Mouse (Mus musculus): ENCODE data around the gene Atg9b. TPM values are rescaled to one million over a fixed set of nuclear protein-coding genes. Genes with fewer than 3 reads are reported as not detected.

Atg9b gene
- 0.39 and 1.0 TPM in 2 replicates for polyA plus RNA-seq (2011; ENCODE audit: insufficient read length, low read depth, missing spikeins)

DNA sequence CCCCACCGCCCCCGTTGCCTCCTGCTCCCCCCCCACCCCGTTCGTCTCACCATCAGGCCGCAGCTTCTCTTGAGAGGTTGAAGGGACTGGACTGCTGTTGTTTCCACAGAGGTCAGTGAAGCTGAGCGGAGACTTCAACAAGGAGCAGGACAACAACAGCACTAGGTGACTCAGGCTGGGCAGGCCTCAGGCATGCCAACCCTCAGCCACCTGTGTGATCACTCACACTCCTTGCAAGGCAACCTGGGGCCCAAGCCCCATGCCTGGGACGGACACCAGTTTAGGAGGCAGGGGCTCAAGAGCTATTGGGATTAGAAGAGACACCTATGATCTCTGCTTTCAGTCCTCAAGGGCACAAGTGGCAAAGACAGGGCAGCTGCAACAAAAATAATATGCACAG lies at the start of gene Atg9b:
TSS of gene Atg9b (minus strand) at position 280 of the 400 bp plus-strand sequence.
- Histone ChIP-seq H3K4me1 (ENCODE audit: control insufficient read depth, insufficient read depth, low read length) (no peaks in the 10 kb centered on the region), H3K4me3 (ENCODE audit: insufficient read depth, low read length) (no peak within 1 kb of the TSS), H3K27ac (ENCODE audit: insufficient read depth, low read length) (no peak within 1 kb of the TSS)
- TF ChIP-seq POLR2A (IDR thresholded peaks at IDR 0.05; ENCODE audit: low read depth, low read length) (no peak), CTCF (IDR thresholded peaks at IDR 0.05; ENCODE audit: borderline replicate concordance, insufficient read depth, low read length) (no peak)

- Histone ChIP-seq H3K27ac (ENCODE audit: insufficient read depth, low read length) (no peak overlapping the region), H3K4me1 (ENCODE audit: control insufficient read depth, insufficient read depth, low read length) (peaks cover 4% of the 10 kb centered on the region; the same call in 1 of the 2 replicates), H3K4me3 (ENCODE audit: insufficient read depth, low read length) (no peak overlapping the region)
- TF ChIP-seq POLR2A (IDR thresholded peaks at IDR 0.05; ENCODE audit: low read depth, low read length) (no peak), CTCF (IDR thresholded peaks at IDR 0.05; ENCODE audit: borderline replicate concordance, insufficient read depth, low read length) (no peak)
Observed at GRCm38 (mm10) chr5:24441187-24441586, 49.2 kb upstream of the Atg9b start.

- H3K4me3 ChIP-seq (ENCODE audit: insufficient read depth, low read length) = no peak overlapping the region
- no peaks in the 10 kb centered on the region for H3K4me1 ChIP-seq (ENCODE audit: control insufficient read depth, insufficient read depth, low read length)
- TF ChIP-seq CTCF (IDR thresholded peaks at IDR 0.05; ENCODE audit: borderline replicate concordance, insufficient read depth, low read length) (no peak), POLR2A (IDR thresholded peaks at IDR 0.05; ENCODE audit: low read depth, low read length) (no peak)
- no peak overlapping the region for H3K27ac ChIP-seq (ENCODE audit: insufficient read depth, low read length)
Observed at GRCm38 (mm10) chr5:24433993-24434392, 42.0 kb upstream of the Atg9b start.

GRCm38 (mm10) chr5:24428596-24428995 lies 36.7 kb upstream of the Atg9b start:
- no peak overlapping the region for H3K27ac ChIP-seq (ENCODE audit: insufficient read depth, low read length)
- peak overlapping the region; percentile 3; the same call in 1 of the 2 replicates for H3K4me3 ChIP-seq (ENCODE audit: insufficient read depth, low read length)
- peak; percentile 43; the same call in 1 of the 2 replicates for TF ChIP-seq POLR2A (IDR thresholded peaks at IDR 0.05; ENCODE audit: low read depth, low read length)
- TF ChIP-seq CTCF (IDR thresholded peaks at IDR 0.05; ENCODE audit: borderline replicate concordance, insufficient read depth, low read length) = no peak
- peaks cover 4% of the 10 kb centered on the region for H3K4me1 ChIP-seq (ENCODE audit: control insufficient read depth, insufficient read depth, low read length)

GRCm38 (mm10) chr5:24427981-24428402 lies 36.0 kb upstream of the Atg9b start:
- Histone ChIP-seq H3K27ac (ENCODE audit: insufficient read depth, low read length) (no peak overlapping the region), H3K4me1 (ENCODE audit: control insufficient read depth, insufficient read depth, low read length) (peaks cover 4% of the 10 kb centered on the region), H3K4me3 (ENCODE audit: insufficient read depth, low read length) (peak overlapping the region; percentile 3; the same call in 1 of the 2 replicates)
- TF ChIP-seq POLR2A (IDR thresholded peaks at IDR 0.05; ENCODE audit: low read depth, low read length) (no peak), CTCF (IDR thresholded peaks at IDR 0.05; ENCODE audit: borderline replicate concordance, insufficient read depth, low read length) (no peak)

DNA sequence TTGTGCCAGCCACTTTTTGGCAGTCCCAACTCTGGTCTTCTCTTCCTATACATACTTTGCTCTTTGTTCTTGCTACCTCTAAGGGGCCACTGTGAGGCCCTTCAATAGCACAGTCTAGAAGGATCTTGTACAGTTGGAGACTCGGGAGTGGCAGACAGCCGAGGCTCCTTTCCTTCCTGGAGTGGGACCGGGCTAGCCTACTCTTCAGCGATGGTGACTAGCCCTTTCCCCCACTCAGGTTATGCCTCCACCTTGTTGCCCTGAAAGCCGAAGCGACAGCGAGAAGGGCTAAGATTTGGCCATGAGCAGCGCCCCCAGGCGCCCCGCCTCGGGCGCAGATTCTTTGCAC lies 35.3 kb upstream of the Atg9b start:
- H3K4me3 ChIP-seq (ENCODE audit: insufficient read depth, low read length) = peak overlapping the region; percentile 74
- H3K27ac ChIP-seq (ENCODE audit: insufficient read depth, low read length) = peak overlapping the region; percentile 27
- H3K4me1 ChIP-seq (ENCODE audit: control insufficient read depth, insufficient read depth, low read length) = peaks cover 4% of the 10 kb centered on the region
- no peak for TF ChIP-seq POLR2A (IDR thresholded peaks at IDR 0.05; ENCODE audit: low read depth, low read length)
- TF ChIP-seq CTCF (IDR thresholded peaks at IDR 0.05; ENCODE audit: borderline replicate concordance, insufficient read depth, low read length) = no peak

DNA sequence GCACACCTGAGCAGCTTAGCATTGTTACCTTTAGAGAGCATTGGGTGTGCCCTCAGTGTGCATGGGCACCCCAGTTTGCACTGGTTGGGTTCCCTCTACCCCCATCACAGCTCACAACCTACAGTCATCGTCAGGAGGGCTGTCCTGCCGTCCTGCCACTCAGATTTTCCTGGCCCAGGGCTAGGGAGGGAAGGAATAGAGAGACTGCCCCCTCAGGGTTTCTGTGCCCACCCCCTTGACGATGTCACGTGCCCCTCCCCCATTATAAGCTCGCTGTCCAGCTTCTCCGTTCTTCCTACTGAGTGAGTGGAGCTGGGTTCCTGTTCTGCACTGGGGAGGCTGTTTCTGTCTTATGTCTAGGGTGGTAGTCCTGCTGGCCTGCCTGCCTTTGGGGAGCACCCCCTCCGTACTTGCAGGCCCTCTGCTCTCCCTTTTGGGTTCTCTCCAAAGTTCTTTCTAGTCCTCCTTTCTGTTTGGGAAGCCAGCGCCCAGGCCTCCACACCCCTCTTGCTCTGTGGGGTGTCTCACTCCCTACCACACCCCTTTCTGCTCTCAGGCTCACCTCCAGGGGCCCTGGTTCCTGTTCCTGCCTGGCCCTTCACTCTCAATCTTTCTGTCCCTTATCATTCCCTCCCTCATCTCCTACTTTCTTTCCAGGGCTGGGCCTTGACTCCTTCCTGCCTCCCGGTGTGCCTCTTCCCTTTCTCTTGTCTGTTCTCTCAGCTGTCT lies 34.8 kb upstream of the Atg9b start:
- TF ChIP-seq POLR2A (IDR thresholded peaks at IDR 0.05; ENCODE audit: low read depth, low read length) (peak; percentile 58), CTCF (IDR thresholded peaks at IDR 0.05; ENCODE audit: borderline replicate concordance, insufficient read depth, low read length) (no peak)
- Histone ChIP-seq H3K27ac (ENCODE audit: insufficient read depth, low read length) (peak overlapping the region; percentile 27), H3K4me3 (ENCODE audit: insufficient read depth, low read length) (peak overlapping the region; percentile 74), H3K4me1 (ENCODE audit: control insufficient read depth, insufficient read depth, low read length) (peaks cover 4% of the 10 kb centered on the region)

- H3K27ac ChIP-seq (ENCODE audit: insufficient read depth, low read length) = peak overlapping the region; percentile 59; the same call in 1 of the 2 replicates
- peaks cover 4% of the 10 kb centered on the region for H3K4me1 ChIP-seq (ENCODE audit: control insufficient read depth, insufficient read depth, low read length)
- no peak for TF ChIP-seq POLR2A (IDR thresholded peaks at IDR 0.05; ENCODE audit: low read depth, low read length)
- TF ChIP-seq CTCF (IDR thresholded peaks at IDR 0.05; ENCODE audit: borderline replicate concordance, insufficient read depth, low read length) = no peak
- peak overlapping the region; percentile 74 for H3K4me3 ChIP-seq (ENCODE audit: insufficient read depth, low read length)
Observed at GRCm38 (mm10) chr5:24426037-24426432, 34.1 kb upstream of the Atg9b start.

- Histone ChIP-seq H3K27ac (ENCODE audit: insufficient read depth, low read length) (peak overlapping the region; percentile 59), H3K4me1 (ENCODE audit: control insufficient read depth, insufficient read depth, low read length) (peaks cover 4% of the 10 kb centered on the region), H3K4me3 (ENCODE audit: insufficient read depth, low read length) (peak overlapping the region; percentile 74)
- TF ChIP-seq CTCF (IDR thresholded peaks at IDR 0.05; ENCODE audit: borderline replicate concordance, insufficient read depth, low read length) (no peak), POLR2A (IDR thresholded peaks at IDR 0.05; ENCODE audit: low read depth, low read length) (peak; percentile 36; the same call in 1 of the 2 replicates)
Observed at GRCm38 (mm10) chr5:24425421-24426036, 33.6 kb upstream of the Atg9b start.

All from embryonic fibroblast, embryonic 13.5 days (primary cell).